Mouse (Mus musculus) thymus, adult 2 months (tissue): Measurements from ENCODE around the gene Synj2bp. TPM values are rescaled to one million over a fixed set of nuclear protein-coding genes. Genes with fewer than 3 reads are reported as not detected.
"Not testable (repeated sequence)": the region's sequence is repeated elsewhere in the genome, so short reads cannot be mapped to it uniquely, and the experiment has no call there.

Experiments used
- DNase-seq: peaks from one replicate; pipeline ENCODE4 v3.0.0; 2021
- H3K27ac ChIP-seq: fragments of 200-500 bp; 2 replicates; pipeline ENCODE4 v1.5.1; 2012; ENCODE audit warnings: low read length, control low read depth; ENCODE audit not compliant: control insufficient read depth, insufficient read depth
- H3K27me3 ChIP-seq: fragments of 200-500 bp; 2 replicates; pipeline ENCODE4 v1.6.1; 2012; ENCODE audit warnings: mild to moderate bottlenecking, low read length, moderate library complexity, mixed read lengths; ENCODE audit not compliant: control insufficient read depth, insufficient read depth
- H3K36me3 ChIP-seq: fragments of 200-500 bp; 2 replicates; pipeline ENCODE4 v1.6.1; 2012; ENCODE audit warnings: mild to moderate bottlenecking, low read length, moderate library complexity; ENCODE audit not compliant: control insufficient read depth, insufficient read depth
- H3K4me1 ChIP-seq: fragments of 200-500 bp; replicated peaks from 2 replicates; pipeline ENCODE4 v1.6.1; 2012; ENCODE audit warnings: low read length; ENCODE audit not compliant: control insufficient read depth, insufficient read depth
- H3K4me3 ChIP-seq: fragments of 200-500 bp; 2 replicates; pipeline ENCODE4 v1.5.1; 2012; ENCODE audit warnings: mild to moderate bottlenecking, low read length, control low read depth, moderate library complexity; ENCODE audit not compliant: control insufficient read depth, insufficient read depth
- CTCF ChIP-seq: fragments of 200-500 bp; IDR thresholded peaks from 2 replicates; pipeline ENCODE4 v1.5.1; 2012; ENCODE audit warnings: mild to moderate bottlenecking, control low read depth, low read length, moderate library complexity, borderline replicate concordance; ENCODE audit not compliant: control insufficient read depth, poor library complexity, insufficient read depth; ENCODE audit errors: extremely low read depth
- POLR2A ChIP-seq: fragments of 200-500 bp; IDR thresholded peaks from 2 replicates; pipeline ENCODE4 v1.6.1; 2012; ENCODE audit warnings: mild to moderate bottlenecking, low read length, control low read depth, moderate library complexity; ENCODE audit not compliant: control insufficient read depth, poor library complexity, insufficient read depth; ENCODE audit errors: extremely low read depth
- WGBS: fragments of 180-500 bp; shearing (Covaris S2); methylation state at CpG from one replicate; pipeline ENCODE4 v1.1.7; 2018; 5-methylcytosine and 5-hydroxymethylcytosine counted together
- polyA plus RNA-seq: library from polyadenylated mRNA; depleted of rRNA; stranded (reverse); fragments of >200 nt; gene quantifications from 2 replicates; pipeline ENCODE4 v1.2.3, GENCODE M21; 2012

Synj2bp gene
- polyA plus RNA-seq, 1 experiment = 50.9 TPM

DNA sequence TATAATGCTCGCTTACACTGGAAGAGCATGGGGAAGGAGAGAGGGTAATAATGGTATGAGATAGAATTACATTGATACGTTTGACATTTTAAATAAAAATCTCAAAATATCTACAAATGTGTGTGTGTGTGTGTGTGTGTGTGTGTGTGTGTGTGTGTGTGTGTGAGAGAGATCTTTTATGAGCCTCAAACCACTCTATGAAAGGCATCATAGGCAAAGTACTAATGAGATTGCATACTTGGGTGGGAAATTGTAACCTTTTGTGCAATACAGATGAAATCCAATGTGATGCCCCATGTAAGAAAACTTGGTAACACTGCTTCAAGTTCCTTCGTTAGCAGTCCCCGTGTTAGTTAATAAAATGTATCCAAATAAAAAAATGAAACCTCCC is 313 bp upstream of the Synj2bp start:
- TF ChIP-seq CTCF = no peak
- Histone ChIP-seq H3K36me3 (no peaks in the 10 kb centered on the region), H3K27me3 (no peaks in the 10 kb centered on the region), H3K4me1 (peaks cover 2% of the 10 kb centered on the region; the same call in 1 of the 2 replicates), H3K27ac (peak overlapping the region; percentile 46), H3K4me3 (peak overlapping the region; percentile 100)
- DNase-seq = no peak
- WGBS = 42% methylated on average over 4 of the region's 4 CpGs

DNA sequence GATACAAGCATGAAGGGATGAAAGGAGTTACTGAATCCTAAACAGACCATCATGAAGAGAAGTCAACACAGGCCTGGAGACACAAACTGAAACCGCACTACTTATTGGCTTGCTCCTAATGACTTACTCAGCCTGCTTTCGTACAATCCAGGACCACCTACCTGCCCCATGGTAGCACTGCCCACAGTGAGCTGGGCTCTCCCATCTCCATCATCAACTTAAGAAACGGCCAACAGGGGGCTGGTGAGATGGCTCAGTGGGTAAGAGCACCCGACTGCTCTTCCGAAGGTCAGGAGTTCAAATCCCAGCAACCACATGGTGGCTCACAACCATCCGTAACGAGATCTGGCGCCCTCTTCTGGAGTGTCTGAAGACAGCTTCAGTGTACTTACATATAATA is 2.1 kb downstream of the Synj2bp start:
- 88% methylated on average over 7 of the region's 8 CpGs for WGBS
- DNase-seq = not testable (repeated sequence)

DNA sequence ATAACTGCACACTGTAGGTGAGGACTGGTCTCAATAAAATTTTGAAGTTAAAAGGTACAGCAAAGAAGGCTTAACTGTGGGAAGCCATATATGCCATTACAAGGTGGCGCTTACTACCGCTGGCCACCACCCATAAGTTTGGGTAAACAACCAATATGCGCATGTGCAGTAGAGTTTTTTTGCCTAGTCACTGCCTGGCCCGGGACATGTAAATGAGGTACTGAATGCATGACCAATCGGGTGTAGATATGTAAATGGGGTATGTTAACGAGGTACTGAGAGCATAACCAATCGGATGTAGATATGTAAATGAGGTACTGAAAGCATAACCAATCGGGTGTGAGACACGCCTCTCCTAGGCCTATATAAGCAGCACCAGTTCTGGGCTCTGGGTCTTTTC is 35.8 kb downstream of the Synj2bp start:
- WGBS = 98% methylated on average over 9 of the region's 9 CpGs
- not testable (repeated sequence) for H3K27me3 ChIP-seq, DNase-seq, H3K4me1 ChIP-seq, H3K36me3 ChIP-seq, H3K4me3 ChIP-seq, H3K27ac ChIP-seq

More for the DNA sequence above, 2.1 kb downstream of the Synj2bp start:
- H3K4me1 ChIP-seq, H3K4me3 ChIP-seq, H3K36me3 ChIP-seq, H3K27ac ChIP-seq, H3K27me3 ChIP-seq: not testable (repeated sequence)

DNA sequence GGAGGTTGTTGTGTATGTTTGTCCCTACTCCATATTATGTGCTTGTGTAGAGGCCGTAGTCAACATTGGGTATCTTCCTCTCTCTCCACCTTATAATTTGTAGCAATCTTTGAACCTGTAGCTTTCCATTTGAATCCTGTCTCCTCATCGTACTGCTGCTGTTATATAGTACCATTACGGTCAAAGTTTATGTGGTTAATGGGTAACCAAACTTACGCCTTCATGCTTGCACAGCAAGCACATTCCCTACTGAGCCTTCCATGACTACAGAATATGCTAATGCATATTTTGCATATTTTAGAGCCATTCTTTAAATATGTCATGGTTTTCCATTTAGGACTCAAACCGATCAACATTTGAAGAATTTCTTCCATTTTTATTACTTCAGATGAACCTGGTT is 42.2 kb downstream of the Synj2bp start:
- no peak overlapping the region for H3K4me3 ChIP-seq
- no peak overlapping the region for H3K27ac ChIP-seq
- H3K4me1 ChIP-seq = no peaks in the 10 kb centered on the region
- H3K36me3 ChIP-seq = no peaks in the 10 kb centered on the region
- WGBS = 97% methylated on average over 5 of the region's 5 CpGs
- DNase-seq = no peak
- TF ChIP-seq POLR2A (no peak), CTCF (no peak)
- no peaks in the 10 kb centered on the region for H3K27me3 ChIP-seq

DNA sequence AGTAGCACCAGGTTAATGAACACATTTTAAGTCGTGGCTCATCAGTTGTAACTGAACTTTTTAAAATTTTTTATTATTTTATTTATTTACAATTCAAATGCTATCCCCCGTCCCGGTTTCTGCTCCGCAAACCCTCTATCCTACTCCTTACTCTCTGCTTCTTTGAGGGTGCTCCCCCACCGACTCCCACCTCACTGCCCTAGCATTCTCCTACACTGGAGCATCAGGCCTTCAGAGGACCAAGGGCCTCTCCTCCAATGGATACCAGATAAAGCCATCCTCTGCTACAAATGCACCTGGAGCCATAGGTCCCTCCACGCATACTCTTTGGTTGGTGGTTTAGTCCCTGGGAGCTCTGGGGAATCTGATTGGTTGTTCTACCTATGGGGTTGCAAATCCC is 47.4 kb downstream of the Synj2bp start:
- WGBS = 67% methylated on average over 6 of the region's 6 CpGs
- H3K36me3 ChIP-seq = no peaks in the 10 kb centered on the region
- peak; percentile 12 for DNase-seq
- H3K4me1 ChIP-seq = no peaks in the 10 kb centered on the region
- peak overlapping the region; percentile 93; the same call in 1 of the 2 replicates for H3K4me3 ChIP-seq
- TF ChIP-seq CTCF (no peak), POLR2A (no peak)
- H3K27ac ChIP-seq = no peak overlapping the region
- no peaks in the 10 kb centered on the region for H3K27me3 ChIP-seq

DNA sequence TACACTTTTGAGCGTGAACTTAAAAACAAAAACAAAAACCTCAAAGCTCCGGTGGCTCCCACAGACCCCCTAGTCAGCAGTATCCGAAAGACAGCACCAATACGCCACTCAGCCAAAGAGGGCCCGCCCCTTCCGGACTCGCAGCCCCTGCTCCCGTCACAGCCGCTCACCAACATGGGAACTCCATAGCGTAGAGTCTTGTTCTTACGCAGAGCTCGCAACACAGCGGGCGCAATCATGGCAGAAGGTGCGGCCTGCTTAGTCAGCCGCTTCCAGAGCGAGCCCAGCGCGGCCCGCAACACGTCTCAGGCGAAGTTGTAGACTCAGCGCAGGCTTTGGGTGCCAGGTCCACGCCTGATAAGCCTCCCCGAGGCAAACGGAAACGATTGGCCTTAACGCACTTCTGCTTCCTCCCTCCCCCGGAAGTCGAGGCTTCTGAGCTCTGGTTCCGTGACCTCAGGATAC is 48.0 kb downstream of the Synj2bp start, which contains the start of gene Cox16:
Gene Cox16 (minus strand): TSS at position 401 of the 465 bp plus-strand sequence.
- H3K27ac ChIP-seq = peak within 1 kb of the TSS; percentile 89
- no peaks in the 10 kb centered on the region for H3K36me3 ChIP-seq
- WGBS = under 1% methylated on average over 31 of the region's 31 CpGs
- H3K27me3 ChIP-seq = no peaks in the 10 kb centered on the region
- H3K4me3 ChIP-seq = peak within 1 kb of the TSS; percentile 93
- H3K4me1 ChIP-seq = no peaks in the 10 kb centered on the region
- DNase-seq = peak; percentile 89
- no peak for TF ChIP-seq CTCF
- peak; percentile 48; the same call in 1 of the 2 replicates for TF ChIP-seq POLR2A

DNA sequence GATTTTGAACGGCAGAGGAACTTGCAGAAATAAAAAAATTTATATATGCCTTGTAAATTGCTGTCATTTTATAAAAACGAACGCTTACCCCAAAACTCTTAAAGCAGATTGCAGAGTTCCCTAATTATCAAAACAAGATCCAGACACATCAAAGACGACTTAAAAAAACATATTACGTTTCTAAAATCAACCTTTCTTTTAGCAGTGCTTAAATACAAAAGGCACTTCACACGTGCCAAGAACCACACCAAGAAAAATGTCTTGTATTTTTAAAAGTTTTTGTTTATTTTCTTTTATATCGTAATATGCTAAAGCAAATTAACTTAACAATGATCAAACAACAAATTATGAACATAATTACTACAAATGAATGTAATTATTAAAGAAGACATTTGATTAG is 48.5 kb downstream of the Synj2bp start:
- under 1% methylated on average over 7 of the region's 7 CpGs for WGBS
- DNase-seq = no peak
- TF ChIP-seq CTCF = no peak
- no peak for TF ChIP-seq POLR2A
- Histone ChIP-seq H3K27me3 (no peaks in the 10 kb centered on the region), H3K27ac (peak overlapping the region; percentile 89; the same call in 1 of the 2 replicates), H3K4me3 (peak overlapping the region; percentile 93), H3K4me1 (no peaks in the 10 kb centered on the region), H3K36me3 (no peaks in the 10 kb centered on the region)
